Mouse (Mus musculus) neural tube, embryonic 14.5 days (tissue): ENCODE data around the gene Plin2. TPM values are rescaled to one million over a fixed set of nuclear protein-coding genes. Genes with fewer than 3 reads are reported as not detected.
"Not testable (repeated sequence)": the region's sequence is repeated elsewhere in the genome, so short reads cannot be mapped to it uniquely, and the experiment has no call there.

Experiments
- ATAC-seq: fragments of 200-750 bp; cut with Nextera tagmentation; 2 replicates; pipeline ENCODE4 v1.8.0; 2017; ENCODE audit warnings: low read depth, mild to moderate bottlenecking, moderate TSS enrichment, moderate library complexity
- H3K27ac ChIP-seq: fragments of 300-500 bp; sonication (generic); 2 replicates; pipeline ENCODE4 v1.5.1; 2014; ENCODE audit warnings: low read depth, mild to moderate bottlenecking, control low read depth, low read length, moderate library complexity, mixed read lengths
- H3K27me3 ChIP-seq: fragments of 300-500 bp; sonication (generic); 2 replicates; pipeline ENCODE4 v1.6.1; 2014; ENCODE audit warnings: low read length; ENCODE audit not compliant: control insufficient read depth, insufficient read depth
- H3K36me3 ChIP-seq: fragments of 300-500 bp; sonication (generic); 2 replicates; pipeline ENCODE4 v1.6.1; 2014; ENCODE audit warnings: low read length, mixed read lengths; ENCODE audit not compliant: control insufficient read depth, insufficient read depth
- H3K4me1 ChIP-seq: fragments of 300-500 bp; sonication (generic); 2 replicates; pipeline ENCODE4 v1.6.1; 2014; ENCODE audit warnings: low read length; ENCODE audit not compliant: control insufficient read depth, insufficient read depth
- H3K4me2 ChIP-seq: fragments of 300-500 bp; sonication (generic); 2 replicates; pipeline ENCODE4 v1.6.1; 2014; ENCODE audit warnings: mild to moderate bottlenecking, low read depth, low read length, control low read depth
- H3K4me3 ChIP-seq: fragments of 300-500 bp; sonication (generic); 2 replicates; pipeline ENCODE4 v1.5.1; 2014; ENCODE audit warnings: low read depth, low read length, control low read depth, mixed read lengths
- H3K9ac ChIP-seq: fragments of 300-500 bp; sonication (generic); replicated peaks from 2 replicates; pipeline ENCODE4 v1.6.1; 2014; ENCODE audit warnings: low read depth, mild to moderate bottlenecking, control low read depth, low read length, mixed read lengths
- H3K9me3 ChIP-seq: fragments of 300-500 bp; sonication (generic); 2 replicates; pipeline ENCODE4 v1.6.1; 2016; ENCODE audit warnings: low read length; ENCODE audit not compliant: control insufficient read depth
- WGBS: fragments of 180-500 bp; shearing (Covaris S2); extraction: QIAGEN DNeasy Blood & Tissue Kit; methylation state at CpG from one replicate; pipeline ENCODE4 v1.1.7; 2014; 5-methylcytosine and 5-hydroxymethylcytosine counted together
- polyA plus RNA-seq: library from polyadenylated mRNA; unstranded; fragments of >200 nt; fragmentation: Nextera tagmentation; extraction: Ambion mirVana; gene quantifications from 2 replicates; pipeline ENCODE4 v1.2.1, GENCODE M21; 2014

The Plin2 gene
- polyA plus RNA-seq, 1 experiment from 2014 or later, result 33.9 TPM

GRCm38 (mm10) chr4:86657176-86657575 lies 12.7 kb downstream of the Plin2 start:
- ATAC-seq, result no peak
- Histone ChIP-seq H3K27ac (no peak overlapping the region), H3K4me1 (no peaks in the 10 kb centered on the region), H3K9ac (no peak overlapping the region), H3K36me3 (peaks cover 5% of the 10 kb centered on the region; the same call in 1 of the 2 replicates), H3K9me3 (no peaks in the 10 kb centered on the region), H3K27me3 (no peaks in the 10 kb centered on the region), H3K4me3 (no peak overlapping the region), H3K4me2 (no peak overlapping the region)
- WGBS, result 97% methylated on average over 12 of the region's 12 CpGs

GRCm38 (mm10) chr4:86656410-86656809 lies 13.4 kb downstream of the Plin2 start:
- not testable (repeated sequence) for H3K9me3 ChIP-seq, H3K4me2 ChIP-seq, ATAC-seq, H3K4me1 ChIP-seq, H3K27me3 ChIP-seq, H3K4me3 ChIP-seq, H3K36me3 ChIP-seq, H3K27ac ChIP-seq, H3K9ac ChIP-seq
- WGBS, result 94% methylated on average over 8 of the region's 8 CpGs

- no peak overlapping the region for H3K4me3 ChIP-seq
- H3K27me3 ChIP-seq, result no peaks in the 10 kb centered on the region
- WGBS, result 71% methylated on average over 10 of the region's 10 CpGs
- no peaks in the 10 kb centered on the region for H3K36me3 ChIP-seq
- H3K4me2 ChIP-seq, result no peak overlapping the region
- no peak overlapping the region for H3K27ac ChIP-seq
- no peak for ATAC-seq
- no peak overlapping the region for H3K9ac ChIP-seq
- no peaks in the 10 kb centered on the region for H3K4me1 ChIP-seq
- H3K9me3 ChIP-seq, result no peaks in the 10 kb centered on the region
Measured at GRCm38 (mm10) chr4:86651686-86652384, 18.0 kb downstream of the Plin2 start.

DNA sequence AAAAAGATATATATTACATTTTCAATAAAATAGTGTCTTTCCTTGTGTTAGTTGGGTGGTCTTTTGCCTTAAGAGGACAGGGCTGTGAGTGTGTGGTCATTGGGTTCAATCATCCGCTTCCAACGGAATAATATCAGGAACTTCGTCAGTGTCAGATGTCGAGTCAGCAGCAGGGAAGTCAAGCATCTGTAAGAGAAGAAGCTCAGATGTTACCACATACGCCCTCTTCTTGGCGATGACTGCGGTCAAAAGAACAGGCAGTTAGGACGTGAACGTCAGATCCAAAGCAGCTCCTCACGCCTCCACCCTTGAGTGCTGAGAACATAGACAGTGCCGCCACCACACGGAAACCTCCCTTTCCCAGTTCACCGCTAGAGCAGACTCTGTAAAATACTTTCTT lies 21.5 kb downstream of the Plin2 start:
- 97% methylated on average over 10 of the region's 13 CpGs for WGBS

GRCm38 (mm10) chr4:86637561-86637960 lies 32.3 kb downstream of the Plin2 start:
- not testable (repeated sequence) for H3K36me3 ChIP-seq, H3K4me3 ChIP-seq, H3K4me2 ChIP-seq, H3K27me3 ChIP-seq, H3K9me3 ChIP-seq, H3K4me1 ChIP-seq, H3K9ac ChIP-seq, ATAC-seq, H3K27ac ChIP-seq
- WGBS, result 92% methylated on average over 9 of the region's 9 CpGs

More for the DNA sequence above, 21.5 kb downstream of the Plin2 start:
- not testable (repeated sequence) for H3K9ac ChIP-seq, H3K27ac ChIP-seq, ATAC-seq, H3K4me2 ChIP-seq, H3K27me3 ChIP-seq, H3K4me3 ChIP-seq, H3K4me1 ChIP-seq, H3K36me3 ChIP-seq, H3K9me3 ChIP-seq

DNA sequence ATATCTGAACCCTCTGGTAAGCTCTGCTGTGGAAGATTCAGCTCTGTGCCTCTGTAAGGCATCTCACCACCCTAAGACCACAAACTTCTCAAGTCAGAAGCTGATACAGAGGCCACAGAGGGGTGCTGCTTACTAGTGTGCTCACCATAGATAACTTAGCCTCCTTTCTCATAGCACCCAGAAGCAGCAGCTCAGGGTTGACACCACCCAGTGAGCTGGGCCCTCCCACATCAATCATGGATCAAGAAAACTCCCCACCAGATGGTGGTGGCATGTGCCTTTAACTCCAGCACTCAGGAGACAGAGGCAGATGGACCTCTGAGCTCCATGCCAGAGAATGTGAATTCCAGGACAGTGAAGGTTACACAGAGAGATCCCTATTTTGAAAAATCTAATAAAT lies 35.0 kb downstream of the Plin2 start:
- H3K4me1 ChIP-seq, H3K27me3 ChIP-seq, H3K36me3 ChIP-seq, H3K9ac ChIP-seq, ATAC-seq, H3K4me2 ChIP-seq, H3K4me3 ChIP-seq, H3K9me3 ChIP-seq, H3K27ac ChIP-seq: not testable (repeated sequence)

- not testable (repeated sequence) for ATAC-seq, H3K4me1 ChIP-seq, H3K4me2 ChIP-seq
Measured at GRCm38 (mm10) chr4:86634312-86634711, 35.5 kb downstream of the Plin2 start.

GRCm38 (mm10) chr4:86632556-86632955 lies 37.3 kb downstream of the Plin2 start:
- H3K27ac ChIP-seq, H3K9me3 ChIP-seq: not testable (repeated sequence)

More at GRCm38 (mm10) chr4:86634312-86634711, 35.5 kb downstream of the Plin2 start:
- not testable (repeated sequence) for H3K36me3 ChIP-seq, H3K9ac ChIP-seq, H3K27me3 ChIP-seq, H3K27ac ChIP-seq, H3K9me3 ChIP-seq, H3K4me3 ChIP-seq

GRCm38 (mm10) chr4:86631831-86632230 lies 38.0 kb downstream of the Plin2 start:
- 61% methylated on average over 4 of the region's 4 CpGs for WGBS
- no peak overlapping the region for H3K4me3 ChIP-seq
- no peak overlapping the region for H3K4me2 ChIP-seq
- no peaks in the 10 kb centered on the region for H3K27me3 ChIP-seq
- no peaks in the 10 kb centered on the region for H3K36me3 ChIP-seq
- H3K9me3 ChIP-seq, result no peaks in the 10 kb centered on the region
- no peaks in the 10 kb centered on the region for H3K4me1 ChIP-seq
- H3K9ac ChIP-seq, result no peak overlapping the region
- ATAC-seq, result no peak
- no peak overlapping the region for H3K27ac ChIP-seq

More at GRCm38 (mm10) chr4:86632556-86632955, 37.3 kb downstream of the Plin2 start:
- not testable (repeated sequence) for H3K36me3 ChIP-seq, H3K9ac ChIP-seq, H3K27me3 ChIP-seq, H3K4me1 ChIP-seq, ATAC-seq, H3K4me3 ChIP-seq, H3K4me2 ChIP-seq
- WGBS, result 69% methylated on average over 4 of the region's 5 CpGs
